Mouse (Mus musculus) macrophage (primary cell): ENCODE measurements around the gene Egfl6. TPM values are rescaled to one million over a fixed set of nuclear protein-coding genes. Genes with fewer than 3 reads are reported as not detected.

Source experiments
- H3K27ac ChIP-seq: fragments of 350-480 bp; formaldehyde crosslinking; 2 replicates; pipeline ENCODE4 v1.9.0; 2021
- H3K36me3 ChIP-seq: fragments of 350-480 bp; formaldehyde crosslinking; 2 replicates; pipeline ENCODE4 v1.9.0; 2021; ENCODE audit errors: inconsistent target
- H3K4me3 ChIP-seq: fragments of 350-480 bp; formaldehyde crosslinking; 2 replicates; pipeline ENCODE4 v1.9.0; 2021; ENCODE audit errors: inconsistent target
- H3K79me2 ChIP-seq: fragments of 350-480 bp; formaldehyde crosslinking; 2 replicates; pipeline ENCODE4 v1.9.0; 2021; ENCODE audit errors: inconsistent target
- WGBS: methylation state at CpG from one replicate; pipeline ENCODE4 v1.1.7; 2026; ENCODE audit warnings: inconsistent platforms; ENCODE audit not compliant: missing documents; 5-methylcytosine and 5-hydroxymethylcytosine counted together
- polyA plus RNA-seq: library from polyadenylated mRNA; stranded (reverse); fragments of 250-400 nt; gene quantifications from 3 replicates; pipeline ENCODE4 v1.2.4, GENCODE M21; 2018; ENCODE audit warnings: inconsistent platforms

The Egfl6 gene
- polyA plus RNA-seq, 1 experiment from 2014 or later = not detected

GRCm38 (mm10) chrX:166499496-166500190 lies 85.9 kb downstream of the Egfl6 start:
- peak overlapping the region; percentile 38 for H3K27ac ChIP-seq
- no peak overlapping the region for H3K4me3 ChIP-seq
- WGBS = 13% methylated on average over 1 of the region's 1 CpGs
- no peaks in the 10 kb centered on the region for H3K79me2 ChIP-seq
- no peaks in the 10 kb centered on the region for H3K36me3 ChIP-seq

GRCm38 (mm10) chrX:166497771-166498170 lies 87.7 kb downstream of the Egfl6 start:
- no peaks in the 10 kb centered on the region for H3K79me2 ChIP-seq
- WGBS = 35% methylated on average over 4 of the region's 4 CpGs
- H3K36me3 ChIP-seq = no peaks in the 10 kb centered on the region
- no peak overlapping the region for H3K27ac ChIP-seq
- H3K4me3 ChIP-seq = no peak overlapping the region

- 94% methylated on average over 2 of the region's 2 CpGs for WGBS
- Histone ChIP-seq H3K36me3 (no peaks in the 10 kb centered on the region), H3K79me2 (no peaks in the 10 kb centered on the region), H3K4me3 (no peak overlapping the region), H3K27ac (no peak overlapping the region)
Observed at GRCm38 (mm10) chrX:166495052-166495451, 90.5 kb downstream of the Egfl6 start.

GRCm38 (mm10) chrX:166479365-166479983 lies 106.0 kb downstream of the Egfl6 start, which contains the start of gene Rab9:
Gene Rab9, minus strand, starts transcription at chrX:166479867.
- Histone ChIP-seq H3K4me3 (peak within 1 kb of the TSS; percentile 71), H3K27ac (peak within 1 kb of the TSS; percentile 57), H3K79me2 (peaks cover 48% of the 10 kb centered on the region), H3K36me3 (no peaks in the 10 kb centered on the region)
- 20% methylated on average over 38 of the region's 41 CpGs for WGBS

- H3K4me3 ChIP-seq = peak overlapping the region; percentile 71
- peaks cover 55% of the 10 kb centered on the region for H3K79me2 ChIP-seq
- H3K27ac ChIP-seq = peak overlapping the region; percentile 57
- 26% methylated on average over 24 of the region's 28 CpGs for WGBS
- no peaks in the 10 kb centered on the region for H3K36me3 ChIP-seq
Observed at GRCm38 (mm10) chrX:166478631-166479364, 106.7 kb downstream of the Egfl6 start.

GRCm38 (mm10) chrX:166477393-166477792 lies 108.1 kb downstream of the Egfl6 start:
- no peak overlapping the region for H3K4me3 ChIP-seq
- H3K79me2 ChIP-seq = peaks cover 69% of the 10 kb centered on the region
- H3K27ac ChIP-seq = no peak overlapping the region
- H3K36me3 ChIP-seq = no peaks in the 10 kb centered on the region
- WGBS = 89% methylated on average over 6 of the region's 6 CpGs

Other genes starting within 250 kb of the Egfl6 start
- 12.6 to 21.8 TPM (median 18.8 TPM) in 3 replicates for gene Trappc2, start 145.1 kb downstream of the Egfl6 start, polyA plus RNA-seq
- 3.0 to 6.0 TPM (median 5.0 TPM) in 3 replicates for gene Ofd1, start 145.0 kb downstream of the Egfl6 start, polyA plus RNA-seq
- gene Rab9, start 105.9 kb downstream of the Egfl6 start, polyA plus RNA-seq = 28.3 to 106 TPM (median 90.5 TPM) in 3 replicates
- 1.0 to 1.8 TPM (median 1.4 TPM) in 3 replicates for gene Tceanc, start 67.2 kb downstream of the Egfl6 start, polyA plus RNA-seq